Mouse (Mus musculus) adrenal gland, adult 10 weeks (tissue): Measurements from ENCODE around the gene Gm10408. TPM values are rescaled to one million over a fixed set of nuclear protein-coding genes. Genes with fewer than 3 reads are reported as not detected.

Experiments used
- polyA plus RNA-seq: library from polyadenylated mRNA; stranded (reverse); fragments of 350-450 nt; fragmentation: Illumina TruSeq; extraction: RNeasy Lipid Tissue Mini Kit (QIAGEN cat#74804); gene quantifications from one replicate; pipeline ENCODE4 v1.2.3, GENCODE M21; 2014; ENCODE audit warnings: low read depth, low replicate concordance

The Gm10408 gene
- polyA plus RNA-seq: not detected

GRCm38 (mm10) chr14:3449079-3449478, at the start of gene Gm10408:
Gm10408 (plus strand) TSS chr14:3449379.

DNA sequence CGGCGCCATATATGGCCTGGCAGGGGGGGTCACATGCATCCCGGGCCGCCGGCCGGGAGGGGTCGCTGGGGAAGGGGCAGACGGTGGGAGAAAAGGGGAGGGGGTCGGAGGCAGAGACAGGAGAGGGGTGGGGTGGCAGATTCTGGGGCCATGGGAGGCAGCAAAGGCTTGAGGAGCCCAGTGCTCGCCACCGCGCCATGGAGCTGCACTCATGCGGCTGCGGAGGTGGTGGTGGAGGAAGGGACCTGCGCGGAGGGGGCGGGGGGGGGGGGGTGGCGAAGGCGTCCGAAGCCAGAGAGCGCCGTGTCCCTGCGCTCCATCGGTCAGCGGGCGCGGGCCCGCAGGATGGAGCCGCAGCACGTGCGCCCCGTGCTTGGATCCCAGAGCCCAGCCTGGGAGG, 36.9 kb upstream of the Gm10408 start, which contains the start of gene Gm10409:
Gene Gm10409, plus strand, starts transcription at position 301 of the 400 bp plus-strand sequence.

GRCm38 (mm10) chr14:3427803-3428202, 21.4 kb upstream of the Gm10408 start, which contains the start of gene Gm3005:
Gm3005 (plus strand) TSS chr14:3428103.

Other genes starting within 250 kb of the Gm10408 start
- gene D830030K20Rik, start 240.9 kb upstream of the Gm10408 start, polyA plus RNA-seq: 1.5 TPM
- not detected for gene Gm2956, start 116.8 kb upstream of the Gm10408 start, polyA plus RNA-seq
- gene Gm10413, start 54.3 kb upstream of the Gm10408 start, polyA plus RNA-seq: not detected
- not detected for gene Gm10409, start 36.8 kb upstream of the Gm10408 start, polyA plus RNA-seq
- gene Gm3005, start 21.3 kb upstream of the Gm10408 start, polyA plus RNA-seq: not detected
- not detected for gene Gm3012, start 185.1 kb downstream of the Gm10408 start, polyA plus RNA-seq
- not detected for gene Gm3020, start 202.7 kb downstream of the Gm10408 start, polyA plus RNA-seq
- not detected for gene Gm3043, start 239.4 kb downstream of the Gm10408 start, polyA plus RNA-seq